Mouse (Mus musculus): Measurements from ENCODE around the gene Slc35c2.

- TF ChIP-seq CTCF (IDR thresholded peaks at IDR 0.05; ENCODE audit: extremely low read depth, insufficient read depth, insufficient read length, insufficient replicate concordance) (no peak), POLR2A (IDR thresholded peaks at IDR 0.05; ENCODE audit: low read depth, low read length) (no peak)
These were observed 35.8 kb upstream of the Slc35c2 start for GRCm38 (mm10) chr2:165323484-165323883.

Data from spleen, adult 2 months (tissue).